Mouse (Mus musculus): Measurements from ENCODE around the gene Men1.
"Not testable (repeated sequence)": the region's sequence is repeated elsewhere in the genome, so short reads cannot be mapped to it uniquely, and the experiment has no call there.

Men1 gene

GRCm38 (mm10) chr19:6304787-6305516 is 29.8 kb upstream of the Men1 start:
- in situ Hi-C loops (cut with MseI, MboI): loop anchor here (5.0 kb wide), 2 partner anchors 33 to 38 kb away; no protein-coding TSS in a partner anchor

GRCm38 (mm10) chr19:6305517-6306115 is 29.2 kb upstream of the Men1 start:
- in situ Hi-C loops (cut with MseI, MboI): loop anchor here in 1 of 2 experiments (5.0 kb wide), 1 partner anchor 33 kb away; no protein-coding TSS in a partner anchor

GRCm38 (mm10) chr19:6306137-6306551 is 28.6 kb upstream of the Men1 start, which contains the start of gene Cdc42bpg:
TSS of gene Cdc42bpg (plus strand) at chr19:6306456.
- in situ Hi-C loops (cut with MseI, MboI): loop anchor here in 1 of 2 experiments (5.0 kb wide), 1 partner anchor 34 kb away; no protein-coding TSS in a partner anchor

GRCm38 (mm10) chr19:6306586-6306985 is 28.2 kb upstream of the Men1 start:
- in situ Hi-C loops (cut with MseI, MboI): loop anchor here in 1 of 2 experiments (5.0 kb wide), 1 partner anchor 34 kb away; no protein-coding TSS in a partner anchor

- in situ Hi-C loops (cut with MseI, MboI): loop anchor here in 1 of 2 experiments (5.0 kb wide), 1 partner anchor 36 kb away; no protein-coding TSS in a partner anchor
Measured at GRCm38 (mm10) chr19:6307733-6308531, 26.8 kb upstream of the Men1 start.

- in situ Hi-C loops (cut with MseI, MboI): no loop called here
Measured at GRCm38 (mm10) chr19:6310181-6310580, 24.6 kb upstream of the Men1 start.

GRCm38 (mm10) chr19:6311783-6312182 is 23.0 kb upstream of the Men1 start:
- in situ Hi-C loops (cut with MseI, MboI): not testable (repeated sequence)

- in situ Hi-C loops (cut with MseI, MboI): no loop called here
Measured at GRCm38 (mm10) chr19:6313796-6314195, 21.0 kb upstream of the Men1 start.

- in situ Hi-C loops (cut with MseI, MboI): no loop called here
Measured at GRCm38 (mm10) chr19:6314513-6314912, 20.3 kb upstream of the Men1 start.

- in situ Hi-C loops (cut with MseI, MboI): no loop called here
Measured at GRCm38 (mm10) chr19:6315573-6315972, 19.2 kb upstream of the Men1 start.

GRCm38 (mm10) chr19:6318145-6318544 is 16.6 kb upstream of the Men1 start:
- in situ Hi-C loops (cut with MseI, MboI): no loop called here

GRCm38 (mm10) chr19:6321358-6321757 is 13.4 kb upstream of the Men1 start:
- in situ Hi-C loops (cut with MseI, MboI): loop anchor here in 1 of 2 experiments (10.0 kb wide), 1 partner anchor 57 kb away; no protein-coding TSS in a partner anchor

- in situ Hi-C loops (cut with MseI, MboI): loop anchor here in 1 of 2 experiments (10.0 kb wide), 1 partner anchor 57 kb away; no protein-coding TSS in a partner anchor
Measured at GRCm38 (mm10) chr19:6321786-6322621, 12.8 kb upstream of the Men1 start.

GRCm38 (mm10) chr19:6324751-6325150 is 10.0 kb upstream of the Men1 start:
- in situ Hi-C loops (cut with MseI, MboI): loop anchor here in 1 of 2 experiments (10.0 kb wide), 1 partner anchor 60 kb away; no protein-coding TSS in a partner anchor

- in situ Hi-C loops (cut with MseI, MboI): loop anchor here in 1 of 2 experiments (5.0 kb wide), 1 partner anchor 69 kb away; no protein-coding TSS in a partner anchor
Measured at GRCm38 (mm10) chr19:6331178-6331577, 3.6 kb upstream of the Men1 start.

GRCm38 (mm10) chr19:6331719-6332516 is 2.9 kb upstream of the Men1 start:
- in situ Hi-C loops (cut with MseI, MboI): loop anchor here in 1 of 2 experiments (5.0 kb wide), 1 partner anchor 70 kb away; no protein-coding TSS in a partner anchor

- in situ Hi-C loops (cut with MseI, MboI): loop anchor here in 1 of 2 experiments (5.0 kb wide), 1 partner anchor 72 kb away; no protein-coding TSS in a partner anchor
Measured at GRCm38 (mm10) chr19:6333761-6334595, 801 bp upstream of the Men1 start.

GRCm38 (mm10) chr19:6335458-6335827 is 664 bp downstream of the Men1 start:
- in situ Hi-C loops (cut with MseI, MboI): no loop called here

- in situ Hi-C loops (cut with MseI, MboI): no loop called here
Measured at GRCm38 (mm10) chr19:6336920-6337319, 2.1 kb downstream of the Men1 start.

Data from mouse trophoblast stem cell (cell line).